Mouse (Mus musculus) stomach, embryonic 16.5 days (tissue): Measurements from ENCODE around the gene Rps16. TPM values are rescaled to one million over a fixed set of nuclear protein-coding genes. Genes with fewer than 3 reads are reported as not detected.
A peak's percentile ranks its signal among the peaks of the same experiment; 100 is the strongest.

ENCODE experiments used
- ATAC-seq: fragments of 200-750 bp; cut with Nextera tagmentation; 2 replicates; pipeline ENCODE4 v1.8.0; 2017; ENCODE audit warnings: moderate number of reproducible peaks, moderate TSS enrichment; ENCODE audit not compliant: insufficient read depth, low FRiP score
- H3K27ac ChIP-seq: fragments of 300-500 bp; sonication (generic); 2 replicates; pipeline ENCODE4 v1.5.1; 2014; ENCODE audit warnings: low read length
- H3K27me3 ChIP-seq: fragments of 300-500 bp; sonication (generic); 2 replicates; pipeline ENCODE4 v1.6.1; 2014; ENCODE audit warnings: low read length, control low read depth, mixed read lengths; ENCODE audit not compliant: control insufficient read depth, insufficient read depth
- H3K36me3 ChIP-seq: fragments of 300-500 bp; sonication (generic); 2 replicates; pipeline ENCODE4 v1.6.1; 2014; ENCODE audit warnings: low read length; ENCODE audit not compliant: control insufficient read depth, insufficient read depth
- H3K4me1 ChIP-seq: fragments of 300-500 bp; sonication (generic); 2 replicates; pipeline ENCODE4 v1.6.1; 2014; ENCODE audit warnings: low read length, control low read depth, mixed read lengths; ENCODE audit not compliant: control insufficient read depth, insufficient read depth
- H3K4me2 ChIP-seq: fragments of 300-500 bp; sonication (generic); 2 replicates; pipeline ENCODE4 v1.6.1; 2014; ENCODE audit warnings: low read depth, low read length, mixed read lengths
- H3K4me3 ChIP-seq: fragments of 300-500 bp; sonication (generic); replicated peaks from 2 replicates; pipeline ENCODE4 v1.5.1; 2014; ENCODE audit warnings: mild to moderate bottlenecking, low read length
- H3K9ac ChIP-seq: fragments of 300-500 bp; sonication (generic); 2 replicates; pipeline ENCODE4 v1.6.1; 2014; ENCODE audit warnings: low read length
- H3K9me3 ChIP-seq: fragments of 300-500 bp; sonication (generic); replicated peaks from 2 replicates; pipeline ENCODE4 v1.6.1; 2016; ENCODE audit warnings: low read length, control low read depth; ENCODE audit not compliant: control insufficient read depth
- WGBS: fragments of 180-500 bp; shearing (Covaris S2); extraction: QIAGEN DNeasy Blood & Tissue Kit; methylation state at CpG from one replicate; pipeline ENCODE4 v1.1.7; 2014; 5-methylcytosine and 5-hydroxymethylcytosine counted together
- polyA plus RNA-seq: library from polyadenylated mRNA; unstranded; fragments of >200 nt; fragmentation: Nextera tagmentation; extraction: Ambion mirVana; gene quantifications from 2 replicates; pipeline ENCODE4 v1.2.1, GENCODE M21; 2015

The Rps16 gene
- polyA plus RNA-seq, 1 experiment from 2014 or later: 962 TPM

- Histone ChIP-seq H3K27ac (peak overlapping the region; percentile 100), H3K36me3 (peaks cover 6% of the 10 kb centered on the region; the same call in 1 of the 2 replicates), H3K4me2 (peak overlapping the region; percentile 97), H3K4me1 (peaks cover 35% of the 10 kb centered on the region), H3K9me3 (no peaks in the 10 kb centered on the region), H3K4me3 (peak overlapping the region; percentile 89), H3K27me3 (no peaks in the 10 kb centered on the region), H3K9ac (peak overlapping the region; percentile 79)
- ATAC-seq: peak; percentile 61
- WGBS: under 1% methylated on average over 35 of the region's 36 CpGs
These were observed 24.9 kb downstream of the Rps16 start for GRCm38 (mm10) chr7:28375176-28375921.

GRCm38 (mm10) chr7:28376011-28376771, 25.7 kb downstream of the Rps16 start:
- H3K9me3 ChIP-seq: no peaks in the 10 kb centered on the region
- peak overlapping the region; percentile 79 for H3K9ac ChIP-seq
- H3K36me3 ChIP-seq: peaks cover 6% of the 10 kb centered on the region; the same call in 1 of the 2 replicates
- peak; percentile 14 for ATAC-seq
- WGBS: 3% methylated on average over 30 of the region's 30 CpGs
- peak overlapping the region; percentile 97 for H3K4me2 ChIP-seq
- peak overlapping the region; percentile 89 for H3K4me3 ChIP-seq
- H3K27ac ChIP-seq: peak overlapping the region; percentile 100
- peaks cover 35% of the 10 kb centered on the region for H3K4me1 ChIP-seq
- no peaks in the 10 kb centered on the region for H3K27me3 ChIP-seq

- no peaks in the 10 kb centered on the region for H3K27me3 ChIP-seq
- WGBS: 58% methylated on average over 18 of the region's 18 CpGs
- ATAC-seq: no peak
- peaks cover 6% of the 10 kb centered on the region; the same call in 1 of the 2 replicates for H3K36me3 ChIP-seq
- H3K9me3 ChIP-seq: no peaks in the 10 kb centered on the region
- peak overlapping the region; percentile 99 for H3K9ac ChIP-seq
- H3K4me3 ChIP-seq: peak overlapping the region; percentile 89
- peak overlapping the region; percentile 100 for H3K27ac ChIP-seq
- H3K4me1 ChIP-seq: peaks cover 45% of the 10 kb centered on the region
- peak overlapping the region; percentile 97 for H3K4me2 ChIP-seq
These were observed 27.0 kb downstream of the Rps16 start for GRCm38 (mm10) chr7:28377190-28378065.

- 19% methylated on average over 32 of the region's 32 CpGs for WGBS
- Histone ChIP-seq H3K4me2 (peak overlapping the region; percentile 97), H3K9me3 (no peaks in the 10 kb centered on the region), H3K4me1 (peaks cover 52% of the 10 kb centered on the region), H3K9ac (peak overlapping the region; percentile 99), H3K27me3 (no peaks in the 10 kb centered on the region), H3K36me3 (peaks cover 6% of the 10 kb centered on the region; the same call in 1 of the 2 replicates), H3K4me3 (peak overlapping the region; percentile 89), H3K27ac (peak overlapping the region; percentile 100)
- no peak for ATAC-seq
These were observed 27.7 kb downstream of the Rps16 start for GRCm38 (mm10) chr7:28378066-28378690.

- under 1% methylated on average over 53 of the region's 53 CpGs for WGBS
These were observed 28.6 kb downstream of the Rps16 start for GRCm38 (mm10) chr7:28378769-28379651.

GRCm38 (mm10) chr7:28380237-28381016, 30.0 kb downstream of the Rps16 start, which contains the start of gene Zfp36:
Zfp36 (minus strand) TSS chr7:28380253.
- no peak for ATAC-seq
- no peaks in the 10 kb centered on the region for H3K9me3 ChIP-seq

More at GRCm38 (mm10) chr7:28378769-28379651, 28.6 kb downstream of the Rps16 start:
- Histone ChIP-seq H3K9me3 (no peaks in the 10 kb centered on the region), H3K27me3 (no peaks in the 10 kb centered on the region), H3K36me3 (peaks cover 6% of the 10 kb centered on the region; the same call in 1 of the 2 replicates), H3K4me2 (peak overlapping the region; percentile 97), H3K9ac (peak overlapping the region; percentile 99), H3K4me1 (peaks cover 56% of the 10 kb centered on the region), H3K27ac (peak overlapping the region; percentile 100), H3K4me3 (peak overlapping the region; percentile 89)
- peak; percentile 42 for ATAC-seq

GRCm38 (mm10) chr7:28381017-28381790, 30.8 kb downstream of the Rps16 start:
- Histone ChIP-seq H3K9me3 (no peaks in the 10 kb centered on the region), H3K36me3 (peaks cover 6% of the 10 kb centered on the region; the same call in 1 of the 2 replicates), H3K9ac (peak overlapping the region; percentile 82), H3K27ac (peak overlapping the region; percentile 100), H3K4me2 (peak overlapping the region; percentile 69), H3K4me1 (peaks cover 58% of the 10 kb centered on the region), H3K27me3 (no peaks in the 10 kb centered on the region), H3K4me3 (peak overlapping the region; percentile 43)
- peak; percentile 55 for ATAC-seq
- 3% methylated on average over 30 of the region's 30 CpGs for WGBS

More at GRCm38 (mm10) chr7:28380237-28381016, 30.0 kb downstream of the Rps16 start, which contains the start of gene Zfp36:
- H3K27ac ChIP-seq: peak within 1 kb of the TSS; percentile 100
- H3K4me3 ChIP-seq: peak within 1 kb of the TSS; percentile 89
- H3K36me3 ChIP-seq: peaks cover 6% of the 10 kb centered on the region; the same call in 1 of the 2 replicates
- no peaks in the 10 kb centered on the region for H3K27me3 ChIP-seq
- 39% methylated on average over 17 of the region's 17 CpGs for WGBS
- H3K9ac ChIP-seq: peak within 1 kb of the TSS; percentile 99
- H3K4me1 ChIP-seq: peaks cover 56% of the 10 kb centered on the region
- peak within 1 kb of the TSS; percentile 97 for H3K4me2 ChIP-seq
